Mouse (Mus musculus) embryonic facial prominence, embryonic 12.5 days (tissue): Measurements from ENCODE around the gene Celf2. TPM values are rescaled to one million over a fixed set of nuclear protein-coding genes. Genes with fewer than 3 reads are reported as not detected.

Source experiments
- ATAC-seq: fragments of 200-750 bp; cut with Nextera tagmentation; 2 replicates; pipeline ENCODE4 v1.8.0; 2017; ENCODE audit not compliant: insufficient number of reproducible peaks, insufficient read depth, low FRiP score, low TSS enrichment
- H3K27ac ChIP-seq: fragments of 300-500 bp; sonication (generic); 2 replicates; pipeline ENCODE4 v1.5.1; 2016; ENCODE audit warnings: mild to moderate bottlenecking
- H3K27me3 ChIP-seq: fragments of 300-500 bp; sonication (generic); 2 replicates; pipeline ENCODE4 v1.6.1; 2016; ENCODE audit warnings: mild to moderate bottlenecking, moderate library complexity
- H3K36me3 ChIP-seq: fragments of 300-500 bp; sonication (generic); 2 replicates; pipeline ENCODE4 v1.6.1; 2016; ENCODE audit warnings: mild to moderate bottlenecking
- H3K4me1 ChIP-seq: fragments of 300-500 bp; sonication (generic); 2 replicates; pipeline ENCODE4 v1.6.1; 2016
- H3K4me2 ChIP-seq: fragments of 300-500 bp; sonication (generic); replicated peaks from 2 replicates; pipeline ENCODE4 v1.6.1; 2016; ENCODE audit warnings: mild to moderate bottlenecking, moderate library complexity
- H3K4me3 ChIP-seq: fragments of 300-500 bp; sonication (generic); 2 replicates; pipeline ENCODE4 v1.5.1; 2016; ENCODE audit warnings: mild to moderate bottlenecking
- H3K9ac ChIP-seq: fragments of 300-500 bp; sonication (generic); 2 replicates; pipeline ENCODE4 v1.6.1; 2016; ENCODE audit warnings: mild to moderate bottlenecking, moderate library complexity
- H3K9me3 ChIP-seq: fragments of 300-500 bp; sonication (generic); 2 replicates; pipeline ENCODE4 v1.6.1; 2016; ENCODE audit warnings: mild to moderate bottlenecking, moderate library complexity
- WGBS: fragments of 180-500 bp; shearing (Covaris S2); methylation state at CpG from one replicate; pipeline ENCODE4 v1.1.7; 2016; 5-methylcytosine and 5-hydroxymethylcytosine counted together
- polyA plus RNA-seq: library from polyadenylated mRNA; unstranded; fragments of >200 nt; fragmentation: Nextera tagmentation; extraction: Ambion mirVana; gene quantifications from 2 replicates; pipeline ENCODE4 v1.2.1, GENCODE M21; 2016

Celf2 gene
- polyA plus RNA-seq, 1 experiment from 2014 or later = 56.8 TPM

GRCm38 (mm10) chr2:6667611-6668010 lies 841.8 kb downstream of the Celf2 start:
- Histone ChIP-seq H3K4me1 (no peaks in the 10 kb centered on the region), H3K27me3 (no peaks in the 10 kb centered on the region), H3K4me3 (no peak overlapping the region), H3K36me3 (no peaks in the 10 kb centered on the region), H3K9ac (no peak overlapping the region), H3K27ac (no peak overlapping the region), H3K4me2 (no peak overlapping the region), H3K9me3 (no peaks in the 10 kb centered on the region)
- WGBS = 81% methylated on average over 4 of the region's 4 CpGs
- ATAC-seq = no peak

DNA sequence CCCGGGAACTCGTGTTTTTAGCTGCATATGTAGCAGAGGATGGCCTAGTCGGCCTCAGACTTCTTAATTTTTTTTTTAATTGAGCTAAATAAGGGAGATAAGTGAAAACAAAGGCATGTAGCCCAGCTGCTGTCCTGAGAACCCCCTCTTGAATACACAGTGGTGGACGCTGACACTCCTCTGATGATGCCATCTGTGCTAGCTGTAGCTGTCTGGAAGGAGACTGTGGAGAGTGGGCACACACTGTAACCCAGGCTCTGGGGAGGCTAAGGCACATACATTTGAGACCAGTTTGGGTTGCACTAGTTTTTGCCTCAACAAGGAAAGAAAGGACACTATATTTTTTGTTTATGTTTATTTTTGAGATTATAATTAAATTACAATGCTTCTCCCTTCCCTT lies 849.5 kb downstream of the Celf2 start:
- Histone ChIP-seq H3K4me2 (no peak overlapping the region), H3K4me1 (no peaks in the 10 kb centered on the region)

DNA sequence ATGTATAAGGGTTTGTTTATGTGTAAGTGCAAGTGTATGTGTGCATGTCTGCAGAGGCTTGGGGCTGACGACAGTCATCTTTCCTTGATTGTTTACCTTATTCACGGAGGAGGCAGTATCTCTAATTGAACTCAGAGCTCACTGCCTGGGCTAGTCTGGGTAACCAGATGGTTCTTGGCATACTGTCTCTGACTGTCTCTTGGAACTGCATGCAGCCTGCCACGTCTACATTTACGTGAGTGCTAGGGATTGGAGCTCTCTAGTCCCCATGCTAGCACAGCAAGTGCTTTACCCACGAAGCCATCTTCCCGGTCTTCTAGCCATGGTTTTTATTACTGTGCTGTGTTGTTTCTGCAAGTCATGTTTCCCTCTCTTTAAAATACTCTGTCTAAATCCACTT lies 855.6 kb downstream of the Celf2 start:
- H3K36me3 ChIP-seq = no peaks in the 10 kb centered on the region
- H3K4me2 ChIP-seq = no peak overlapping the region
- no peak overlapping the region for H3K9ac ChIP-seq
- H3K9me3 ChIP-seq = no peaks in the 10 kb centered on the region
- 52% methylated on average over 6 of the region's 6 CpGs for WGBS
- H3K27ac ChIP-seq = no peak overlapping the region
- no peaks in the 10 kb centered on the region for H3K4me1 ChIP-seq
- no peak overlapping the region for H3K4me3 ChIP-seq
- H3K27me3 ChIP-seq = no peaks in the 10 kb centered on the region
- ATAC-seq = no peak

More for the DNA sequence above, 849.5 kb downstream of the Celf2 start:
- Histone ChIP-seq H3K4me3 (no peak overlapping the region), H3K9ac (no peak overlapping the region), H3K27me3 (no peaks in the 10 kb centered on the region), H3K27ac (no peak overlapping the region), H3K9me3 (no peaks in the 10 kb centered on the region), H3K36me3 (no peaks in the 10 kb centered on the region)
- WGBS = 84% methylated on average over 4 of the region's 4 CpGs
- ATAC-seq = no peak

DNA sequence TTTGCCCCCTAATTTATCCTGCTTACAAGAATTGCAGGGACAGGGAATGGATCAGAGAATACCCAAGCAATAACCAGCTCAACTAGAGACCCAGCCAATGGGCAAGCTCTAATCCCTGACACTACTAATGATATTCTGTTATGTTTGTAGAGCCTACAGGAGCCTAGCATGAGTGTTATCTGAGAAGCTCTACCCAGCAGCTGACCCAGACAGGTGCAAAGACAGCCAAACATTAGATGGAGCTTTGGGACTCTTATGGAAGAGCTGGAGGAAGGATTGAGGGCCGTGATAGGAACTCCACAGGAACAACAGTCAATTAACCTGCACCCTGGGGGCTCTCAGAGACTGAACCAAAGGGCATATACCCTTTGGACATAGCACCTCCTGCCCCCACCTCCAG lies 857.7 kb downstream of the Celf2 start:
- Histone ChIP-seq H3K4me3 (no peak overlapping the region), H3K27me3 (no peaks in the 10 kb centered on the region), H3K4me1 (no peaks in the 10 kb centered on the region), H3K27ac (no peak overlapping the region), H3K4me2 (no peak overlapping the region), H3K36me3 (no peaks in the 10 kb centered on the region), H3K9ac (no peak overlapping the region), H3K9me3 (no peaks in the 10 kb centered on the region)
- 41% methylated on average over 1 of the region's 1 CpGs for WGBS
- ATAC-seq = no peak

DNA sequence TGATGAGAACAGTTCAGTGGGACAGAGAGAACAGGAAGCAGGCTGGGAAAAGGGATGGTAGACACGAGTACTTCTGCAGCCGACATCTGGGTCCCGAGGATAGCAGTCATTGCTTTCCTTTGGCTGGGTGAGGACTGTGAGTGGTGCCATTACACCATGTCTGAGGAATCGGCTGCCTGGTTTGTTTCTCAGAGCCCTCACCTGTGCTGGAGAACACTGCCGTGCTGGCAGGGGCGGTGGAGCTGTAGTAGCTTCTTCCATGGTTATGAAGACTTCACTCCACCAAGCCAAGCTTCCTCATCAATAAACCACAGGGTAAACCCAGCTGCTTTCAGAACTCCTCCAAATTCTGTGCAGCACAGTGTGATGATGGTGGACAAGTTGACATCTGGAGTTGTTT lies 860.5 kb downstream of the Celf2 start:
- H3K27ac ChIP-seq = no peak overlapping the region
- no peaks in the 10 kb centered on the region for H3K36me3 ChIP-seq
- H3K4me1 ChIP-seq = no peaks in the 10 kb centered on the region
- H3K9ac ChIP-seq = no peak overlapping the region
- WGBS = 75% methylated on average over 6 of the region's 6 CpGs
- no peak overlapping the region for H3K4me2 ChIP-seq
- H3K9me3 ChIP-seq = no peaks in the 10 kb centered on the region
- no peak overlapping the region for H3K4me3 ChIP-seq
- no peaks in the 10 kb centered on the region for H3K27me3 ChIP-seq
- ATAC-seq = no peak

GRCm38 (mm10) chr2:6647028-6647427 lies 862.3 kb downstream of the Celf2 start:
- H3K36me3 ChIP-seq = no peaks in the 10 kb centered on the region
- H3K9me3 ChIP-seq = no peaks in the 10 kb centered on the region
- WGBS = 86% methylated on average over 4 of the region's 4 CpGs
- no peaks in the 10 kb centered on the region for H3K27me3 ChIP-seq
- no peak overlapping the region for H3K9ac ChIP-seq
- H3K4me1 ChIP-seq = no peaks in the 10 kb centered on the region
- no peak for ATAC-seq
- H3K4me3 ChIP-seq = no peak overlapping the region
- H3K4me2 ChIP-seq = no peak overlapping the region
- H3K27ac ChIP-seq = no peak overlapping the region

DNA sequence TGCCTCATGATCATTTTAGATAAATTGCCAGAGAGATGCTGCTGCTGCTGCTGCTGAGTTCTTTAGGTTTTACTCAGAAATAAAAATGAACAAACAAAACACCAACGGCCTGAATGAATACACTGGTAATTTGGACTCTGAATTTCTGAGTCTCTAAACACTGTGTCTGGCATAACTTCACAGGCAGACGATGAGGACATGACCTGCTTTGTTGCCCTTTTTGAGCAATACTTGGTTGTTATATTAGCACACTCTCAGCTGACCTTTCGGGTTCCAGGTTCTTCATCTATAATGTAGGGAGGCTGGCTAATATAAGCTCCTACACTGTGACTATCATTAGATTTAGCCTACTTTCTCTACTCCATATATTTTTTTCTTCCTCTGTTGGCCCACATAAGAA lies 863.0 kb downstream of the Celf2 start:
- Histone ChIP-seq H3K9ac (no peak overlapping the region), H3K36me3 (no peaks in the 10 kb centered on the region), H3K27me3 (no peaks in the 10 kb centered on the region), H3K27ac (no peak overlapping the region), H3K4me3 (no peak overlapping the region), H3K4me1 (no peaks in the 10 kb centered on the region), H3K4me2 (no peak overlapping the region), H3K9me3 (no peaks in the 10 kb centered on the region)
- no peak for ATAC-seq
- WGBS = 79% methylated on average over 3 of the region's 3 CpGs

- H3K27me3 ChIP-seq = no peaks in the 10 kb centered on the region
- H3K36me3 ChIP-seq = no peaks in the 10 kb centered on the region
- WGBS = 81% methylated on average over 3 of the region's 3 CpGs
- no peak overlapping the region for H3K9ac ChIP-seq
- H3K27ac ChIP-seq = no peak overlapping the region
- H3K4me2 ChIP-seq = no peak overlapping the region
- H3K9me3 ChIP-seq = no peaks in the 10 kb centered on the region
- H3K4me3 ChIP-seq = no peak overlapping the region
- ATAC-seq = no peak
- no peaks in the 10 kb centered on the region for H3K4me1 ChIP-seq
These were observed 867.0 kb downstream of the Celf2 start for GRCm38 (mm10) chr2:6642222-6642850.

DNA sequence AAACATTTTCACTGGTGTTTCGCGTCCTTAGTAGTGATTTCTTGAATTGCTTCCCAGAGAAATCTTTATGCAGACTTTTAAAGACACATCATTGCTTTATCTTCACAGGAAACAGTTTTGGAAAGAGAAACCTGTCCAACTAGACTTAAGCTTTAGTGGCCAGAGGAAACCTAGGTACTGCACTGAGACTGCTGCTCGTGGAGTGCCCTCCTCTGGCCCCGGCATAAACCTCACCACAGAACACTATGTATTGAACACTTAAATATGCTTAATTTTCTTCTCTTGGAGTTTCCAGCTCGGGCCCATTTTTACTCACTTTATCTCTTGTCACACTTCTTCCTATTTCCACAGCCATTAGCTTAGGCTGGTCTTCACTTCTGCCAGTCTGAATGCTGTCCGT lies 870.0 kb downstream of the Celf2 start:
- H3K4me3 ChIP-seq = no peak overlapping the region
- H3K4me2 ChIP-seq = no peak overlapping the region
- no peak overlapping the region for H3K27ac ChIP-seq
- no peaks in the 10 kb centered on the region for H3K36me3 ChIP-seq
- ATAC-seq = no peak
- no peaks in the 10 kb centered on the region for H3K4me1 ChIP-seq
- no peaks in the 10 kb centered on the region for H3K9me3 ChIP-seq
- no peak overlapping the region for H3K9ac ChIP-seq
- 83% methylated on average over 6 of the region's 6 CpGs for WGBS
- H3K27me3 ChIP-seq = no peaks in the 10 kb centered on the region

- 64% methylated on average over 2 of the region's 2 CpGs for WGBS
- no peaks in the 10 kb centered on the region for H3K36me3 ChIP-seq
- H3K9me3 ChIP-seq = no peaks in the 10 kb centered on the region
- no peaks in the 10 kb centered on the region for H3K27me3 ChIP-seq
- H3K4me1 ChIP-seq = no peaks in the 10 kb centered on the region
- no peak for ATAC-seq
- H3K27ac ChIP-seq = no peak overlapping the region
- no peak overlapping the region for H3K4me3 ChIP-seq
- H3K4me2 ChIP-seq = no peak overlapping the region
- H3K9ac ChIP-seq = no peak overlapping the region
These were observed 872.2 kb downstream of the Celf2 start for GRCm38 (mm10) chr2:6637147-6637546.

DNA sequence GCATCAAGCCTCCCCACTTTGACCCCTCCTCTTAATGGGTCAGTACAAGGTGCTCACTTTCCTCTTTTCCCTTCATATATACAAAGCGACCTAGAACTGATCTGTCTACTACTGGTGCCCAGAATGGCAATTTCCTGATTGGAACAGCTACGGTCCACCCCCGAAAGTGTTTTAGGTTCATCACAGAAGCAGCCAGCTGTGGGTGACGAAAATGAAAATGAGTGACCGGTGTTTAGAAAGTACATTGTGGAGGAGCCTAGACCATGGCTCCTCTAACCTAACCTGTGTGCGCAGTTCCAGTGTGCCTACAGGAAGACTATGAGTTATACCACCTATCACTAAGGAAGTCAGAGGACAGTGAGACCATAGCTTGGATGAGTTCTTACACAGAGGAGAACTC lies 874.5 kb downstream of the Celf2 start:
- no peak for ATAC-seq
- no peaks in the 10 kb centered on the region for H3K36me3 ChIP-seq
- no peaks in the 10 kb centered on the region for H3K27me3 ChIP-seq
- H3K27ac ChIP-seq = no peak overlapping the region
- H3K4me3 ChIP-seq = no peak overlapping the region
- no peaks in the 10 kb centered on the region for H3K4me1 ChIP-seq
- 90% methylated on average over 6 of the region's 6 CpGs for WGBS
- H3K9ac ChIP-seq = no peak overlapping the region
- no peaks in the 10 kb centered on the region for H3K9me3 ChIP-seq
- no peak overlapping the region for H3K4me2 ChIP-seq

DNA sequence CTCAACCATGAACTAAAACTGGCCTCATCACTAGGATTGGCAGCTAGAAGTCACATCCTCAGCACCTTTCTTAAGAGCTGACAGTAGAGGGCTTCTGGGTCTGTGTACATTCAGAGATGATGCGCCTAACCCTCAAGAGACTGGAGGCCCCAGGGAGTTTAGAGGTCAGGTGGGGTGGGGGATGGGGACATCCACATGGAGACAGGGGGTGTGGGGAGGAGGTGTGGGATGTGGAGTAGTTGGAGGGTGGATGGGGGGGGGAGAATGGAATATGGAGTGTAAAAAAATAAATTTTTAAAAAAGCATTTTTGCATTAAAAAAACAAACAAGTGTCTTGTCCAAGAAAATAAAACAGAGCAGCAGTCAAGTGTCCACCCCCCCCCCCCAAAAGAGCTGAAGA lies 876.2 kb downstream of the Celf2 start:
- WGBS = 90% methylated on average over 1 of the region's 1 CpGs
- Histone ChIP-seq H3K27me3 (no peaks in the 10 kb centered on the region), H3K27ac (no peak overlapping the region), H3K36me3 (no peaks in the 10 kb centered on the region), H3K4me1 (no peaks in the 10 kb centered on the region), H3K9me3 (no peaks in the 10 kb centered on the region), H3K4me3 (no peak overlapping the region), H3K4me2 (no peak overlapping the region), H3K9ac (no peak overlapping the region)
- ATAC-seq = no peak

- Histone ChIP-seq H3K9me3 (no peaks in the 10 kb centered on the region), H3K9ac (no peak overlapping the region), H3K36me3 (no peaks in the 10 kb centered on the region), H3K27ac (no peak overlapping the region), H3K27me3 (no peaks in the 10 kb centered on the region), H3K4me2 (no peak overlapping the region), H3K4me1 (no peaks in the 10 kb centered on the region), H3K4me3 (no peak overlapping the region)
- ATAC-seq = no peak
- WGBS = 69% methylated on average over 4 of the region's 4 CpGs
These were observed 885.6 kb downstream of the Celf2 start for GRCm38 (mm10) chr2:6623802-6624201.
